Mouse (Mus musculus): ENCODE data around the gene Dstyk. TPM values are rescaled to one million over a fixed set of nuclear protein-coding genes. Genes with fewer than 3 reads are reported as not detected.

Dstyk gene
- polyA plus RNA-seq (2012; rRNA removed) = 1.9 and 2.5 TPM in 2 replicates

DNA sequence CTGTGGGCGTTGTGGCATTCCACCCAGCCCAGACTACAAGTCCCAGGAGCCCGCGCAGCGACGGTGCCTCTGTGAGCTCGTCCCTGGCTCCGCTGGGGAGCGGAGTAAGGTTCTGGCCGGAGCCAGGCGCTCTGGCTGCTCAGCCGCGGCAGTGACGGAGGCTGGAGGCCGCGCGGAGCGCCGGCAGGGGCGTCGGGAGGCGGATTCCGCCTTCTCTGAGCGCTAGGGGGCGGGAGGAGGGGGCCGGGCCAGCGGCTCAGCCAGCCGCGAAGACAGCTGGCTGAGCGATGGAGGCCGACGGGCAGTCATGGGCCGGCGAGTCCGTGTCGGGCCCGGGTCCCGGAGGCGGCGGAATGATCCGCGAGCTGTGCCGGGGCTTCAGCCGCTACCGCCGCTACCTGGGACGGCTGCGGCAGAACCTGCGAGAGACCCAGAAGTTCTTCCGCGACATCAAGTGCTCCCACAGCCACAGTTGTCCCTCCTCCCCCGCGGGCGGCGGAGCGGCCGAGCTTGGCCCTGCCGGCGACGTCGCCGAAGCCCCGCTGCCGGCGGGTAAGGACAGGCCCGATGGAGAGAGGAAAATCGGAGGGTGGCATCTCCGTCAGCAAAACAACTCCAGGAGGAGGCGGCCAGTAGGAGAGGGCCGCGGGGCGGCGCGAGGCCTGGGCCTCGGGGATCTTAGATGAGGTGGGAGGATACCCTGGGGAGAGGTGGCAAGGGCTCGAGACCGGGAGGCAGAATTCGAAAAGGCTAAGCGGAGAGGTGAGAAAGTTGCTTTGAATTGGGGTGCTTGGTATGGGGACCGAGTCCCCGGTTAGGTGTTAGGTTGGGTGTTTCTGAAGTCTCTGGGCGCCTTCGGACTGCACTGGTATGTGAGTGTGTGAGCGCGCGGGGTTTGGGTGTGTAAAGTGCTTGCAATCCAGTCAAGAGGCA is at the start of gene Dstyk:
Gene Dstyk (plus strand): TSS at position 237 of the 933 bp plus-strand sequence.
- Histone ChIP-seq H3K27me3 (ENCODE audit: control insufficient read depth, insufficient read depth, low read length) (no peaks in the 10 kb centered on the region), H3K36me3 (ENCODE audit: control insufficient read depth, insufficient read depth, low read length) (no peaks in the 10 kb centered on the region), H3K27ac (ENCODE audit: insufficient read depth, low read depth, low read length) (peak within 1 kb of the TSS; percentile 39), H3K4me1 (ENCODE audit: control insufficient read depth, insufficient read depth, insufficient read length, low read length) (peaks cover 6% of the 10 kb centered on the region; the same call in 1 of the 2 replicates), H3K4me3 (ENCODE audit: low read depth, low read length) (peak within 1 kb of the TSS; percentile 89)
- peak; percentile 47; the same call in 1 of the 2 replicates for TF ChIP-seq CTCF (IDR thresholded peaks at IDR 0.05; ENCODE audit: extremely low read depth, insufficient read length, insufficient replicate concordance, low read depth, low read length)
- peak; percentile 15; the same call in 1 of the 2 replicates for TF ChIP-seq POLR2A (IDR thresholded peaks at IDR 0.05; ENCODE audit: low read depth, low read length)
- 2% methylated on average over 85 of the region's 85 CpGs for WGBS

DNA sequence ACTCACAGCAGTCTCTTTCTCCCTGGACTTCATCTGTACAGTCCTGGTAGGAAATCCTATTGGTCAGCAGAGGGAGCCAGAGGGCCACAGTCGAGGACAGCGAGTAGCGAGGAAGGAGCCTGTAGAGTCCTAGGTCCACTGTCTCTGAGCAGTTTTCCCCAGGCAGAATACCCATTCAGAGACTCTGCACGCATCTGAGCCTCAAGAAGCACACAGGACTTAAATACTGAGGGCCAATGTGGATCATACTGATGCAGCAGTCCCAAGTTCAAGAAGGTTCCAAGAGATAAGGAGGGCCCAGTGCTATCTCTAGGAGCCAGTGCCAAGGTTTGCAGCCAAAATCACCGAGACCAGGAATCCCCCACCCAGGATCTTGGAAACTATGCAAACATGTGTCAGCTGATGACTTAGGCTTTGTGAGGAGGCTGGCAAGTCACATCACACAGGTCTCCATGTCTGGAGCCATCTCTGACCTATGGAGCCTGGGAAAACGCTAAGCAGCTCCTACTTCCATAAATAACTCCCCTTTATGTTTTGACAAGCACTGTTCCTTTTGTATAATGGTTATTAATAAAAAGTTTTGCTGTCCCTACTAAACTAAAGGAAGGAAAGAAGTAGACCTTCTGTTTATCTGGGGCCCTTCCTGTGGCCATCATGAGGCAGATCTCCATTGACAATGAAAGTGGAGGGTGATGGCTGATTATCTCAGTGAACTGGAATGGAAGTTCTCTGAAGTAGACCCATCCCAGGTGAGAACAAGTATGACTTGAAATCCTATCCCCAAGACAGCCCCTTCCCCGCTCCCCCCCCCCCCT is 49.5 kb upstream of the Dstyk start:
- Histone ChIP-seq H3K27me3 (ENCODE audit: control insufficient read depth, insufficient read depth, low read length) (0 out of 2 replicates have a peak, but pooled peaks cover 2% of the 10 kb centered on the region), H3K36me3 (ENCODE audit: control insufficient read depth, insufficient read depth, low read length) (no peaks in the 10 kb centered on the region), H3K4me1 (ENCODE audit: control insufficient read depth, insufficient read depth, insufficient read length, low read length) (peaks cover 2% of the 10 kb centered on the region; the same call in 1 of the 2 replicates), H3K4me3 (ENCODE audit: low read depth, low read length) (no peak overlapping the region), H3K27ac (ENCODE audit: insufficient read depth, low read depth, low read length) (no peak overlapping the region)
- TF ChIP-seq POLR2A (IDR thresholded peaks at IDR 0.05; ENCODE audit: low read depth, low read length) = no peak
- peak; percentile 80 for TF ChIP-seq CTCF (IDR thresholded peaks at IDR 0.05; ENCODE audit: extremely low read depth, insufficient read length, insufficient replicate concordance, low read depth, low read length)
- WGBS = 25% methylated on average over 7 of the region's 7 CpGs

DNA sequence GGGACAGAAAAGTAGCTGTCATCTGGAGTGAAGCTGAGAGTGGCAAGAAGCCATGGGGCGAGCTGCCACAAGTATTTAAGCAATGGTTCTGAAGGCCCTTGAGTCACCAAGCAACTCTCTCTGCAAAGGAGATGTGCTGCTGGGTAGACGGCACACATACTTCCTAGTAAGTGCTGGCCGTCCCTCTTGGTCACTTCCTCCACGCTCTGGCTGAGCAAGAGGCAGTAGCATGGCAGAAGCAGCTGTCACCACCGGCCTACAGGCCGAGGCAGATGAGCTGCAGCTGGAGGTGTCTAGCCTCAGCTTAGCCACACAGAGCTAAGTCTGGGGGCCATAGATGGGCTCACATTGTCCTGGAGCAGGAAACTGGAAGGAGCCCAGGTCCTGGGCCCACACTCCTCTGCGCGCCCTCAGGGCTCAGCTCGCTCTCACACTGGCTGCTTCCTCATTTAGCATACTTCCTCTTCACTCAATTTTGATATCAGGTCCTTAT is 46.6 kb upstream of the Dstyk start:
- no peaks in the 10 kb centered on the region for H3K36me3 ChIP-seq (ENCODE audit: control insufficient read depth, insufficient read depth, low read length)
- WGBS = 74% methylated on average over 9 of the region's 9 CpGs
- TF ChIP-seq CTCF (IDR thresholded peaks at IDR 0.05; ENCODE audit: extremely low read depth, insufficient read length, insufficient replicate concordance, low read depth, low read length) (no peak), POLR2A (IDR thresholded peaks at IDR 0.05; ENCODE audit: low read depth, low read length) (no peak)
- 0 out of 2 replicates have a peak, but pooled peaks cover 2% of the 10 kb centered on the region for H3K27me3 ChIP-seq (ENCODE audit: control insufficient read depth, insufficient read depth, low read length)
- H3K4me3 ChIP-seq (ENCODE audit: low read depth, low read length) = no peak overlapping the region
- H3K27ac ChIP-seq (ENCODE audit: insufficient read depth, low read depth, low read length) = 0 out of 2 replicates have a peak overlapping the region, but pooled peaks have one; percentile 59
- H3K4me1 ChIP-seq (ENCODE audit: control insufficient read depth, insufficient read depth, insufficient read length, low read length) = peaks cover 2% of the 10 kb centered on the region

GRCm38 (mm10) chr1:132371298-132372081 is 45.9 kb upstream of the Dstyk start:
- Histone ChIP-seq H3K4me1 (ENCODE audit: control insufficient read depth, insufficient read depth, insufficient read length, low read length) (peaks cover 2% of the 10 kb centered on the region), H3K27ac (ENCODE audit: insufficient read depth, low read depth, low read length) (0 out of 2 replicates have a peak overlapping the region, but pooled peaks have one; percentile 21), H3K27me3 (ENCODE audit: control insufficient read depth, insufficient read depth, low read length) (0 out of 2 replicates have a peak, but pooled peaks cover 2% of the 10 kb centered on the region), H3K36me3 (ENCODE audit: control insufficient read depth, insufficient read depth, low read length) (no peaks in the 10 kb centered on the region), H3K4me3 (ENCODE audit: low read depth, low read length) (no peak overlapping the region)
- TF ChIP-seq POLR2A (IDR thresholded peaks at IDR 0.05; ENCODE audit: low read depth, low read length) = no peak
- TF ChIP-seq CTCF (IDR thresholded peaks at IDR 0.05; ENCODE audit: extremely low read depth, insufficient read length, insufficient replicate concordance, low read depth, low read length) = no peak
- 62% methylated on average over 8 of the region's 8 CpGs for WGBS

- TF ChIP-seq POLR2A (IDR thresholded peaks at IDR 0.05; ENCODE audit: low read depth, low read length) (no peak), CTCF (IDR thresholded peaks at IDR 0.05; ENCODE audit: extremely low read depth, insufficient read length, insufficient replicate concordance, low read depth, low read length) (no peak)
- H3K36me3 ChIP-seq (ENCODE audit: control insufficient read depth, insufficient read depth, low read length) = no peaks in the 10 kb centered on the region
- H3K27me3 ChIP-seq (ENCODE audit: control insufficient read depth, insufficient read depth, low read length) = 0 out of 2 replicates have a peak, but pooled peaks cover 2% of the 10 kb centered on the region
- no peak overlapping the region for H3K27ac ChIP-seq (ENCODE audit: insufficient read depth, low read depth, low read length)
- H3K4me3 ChIP-seq (ENCODE audit: low read depth, low read length) = no peak overlapping the region
- 70% methylated on average over 5 of the region's 5 CpGs for WGBS
- H3K4me1 ChIP-seq (ENCODE audit: control insufficient read depth, insufficient read depth, insufficient read length, low read length) = peaks cover 6% of the 10 kb centered on the region
Measured at GRCm38 (mm10) chr1:132372354-132372753, 45.0 kb upstream of the Dstyk start.

DNA sequence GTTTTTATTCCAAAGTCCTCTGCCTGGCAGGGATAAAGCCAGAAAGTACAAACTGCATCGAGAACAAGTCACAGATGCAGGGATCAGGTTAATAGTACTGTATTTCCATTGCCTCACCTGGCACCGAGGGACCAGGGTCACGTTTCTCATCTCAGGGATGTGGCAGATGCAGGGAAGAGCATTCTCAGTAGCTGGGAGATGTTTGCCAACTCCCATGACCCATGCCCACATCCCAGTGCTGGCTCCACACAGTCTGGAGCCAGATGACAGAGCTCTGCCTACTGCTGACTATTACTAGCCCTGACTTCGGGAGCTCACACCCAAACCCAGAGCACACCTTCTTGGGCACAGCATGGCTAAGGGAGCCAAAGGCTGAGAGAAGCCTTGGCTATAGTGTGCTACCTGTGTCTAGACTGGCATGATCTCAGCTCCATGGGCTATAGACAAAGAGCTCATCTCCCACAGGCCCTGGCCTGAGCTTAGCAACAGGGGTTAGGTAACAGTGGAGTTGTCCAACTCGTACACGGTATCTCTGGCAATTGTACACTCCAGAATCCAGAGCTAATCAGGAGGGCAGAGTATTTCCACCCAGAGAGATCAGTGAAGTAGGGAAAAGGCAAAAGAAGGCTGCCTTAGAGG is 44.3 kb upstream of the Dstyk start:
- H3K4me3 ChIP-seq (ENCODE audit: low read depth, low read length) = no peak overlapping the region
- H3K4me1 ChIP-seq (ENCODE audit: control insufficient read depth, insufficient read depth, insufficient read length, low read length) = peaks cover 6% of the 10 kb centered on the region
- no peaks in the 10 kb centered on the region for H3K27me3 ChIP-seq (ENCODE audit: control insufficient read depth, insufficient read depth, low read length)
- 76% methylated on average over 6 of the region's 6 CpGs for WGBS
- H3K36me3 ChIP-seq (ENCODE audit: control insufficient read depth, insufficient read depth, low read length) = no peaks in the 10 kb centered on the region
- TF ChIP-seq CTCF (IDR thresholded peaks at IDR 0.05; ENCODE audit: extremely low read depth, insufficient read length, insufficient replicate concordance, low read depth, low read length) (no peak), POLR2A (IDR thresholded peaks at IDR 0.05; ENCODE audit: low read depth, low read length) (no peak)
- no peak overlapping the region for H3K27ac ChIP-seq (ENCODE audit: insufficient read depth, low read depth, low read length)

All from small intestine, adult 2 months (tissue).